Mouse (Mus musculus): Measurements from ENCODE around the gene Cacfd1.

DNA sequence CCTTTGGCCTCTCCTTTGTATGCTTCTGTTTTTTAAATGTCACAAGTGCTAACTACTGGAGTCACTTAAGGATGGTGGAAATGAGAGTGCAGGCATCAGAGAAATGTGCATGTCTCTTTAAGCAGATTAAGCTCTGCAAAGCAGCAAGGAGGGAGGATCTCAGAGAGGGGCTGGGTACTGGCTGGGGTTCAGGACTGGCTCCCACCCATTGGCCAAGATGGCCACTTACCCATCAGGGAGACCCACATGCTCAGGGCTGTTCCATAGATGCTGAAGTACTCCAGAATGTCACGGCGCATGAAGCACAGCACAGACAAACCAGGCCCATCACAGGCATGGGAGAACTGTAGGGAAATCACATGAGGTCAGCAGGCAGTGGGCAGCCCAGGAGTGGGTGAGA, 57.4 kb downstream of the Cacfd1 start:
- TF ChIP-seq POLR2A (IDR thresholded peaks at IDR 0.05; ENCODE audit: extremely low read depth, insufficient read depth, low read length) (no peak), CTCF (IDR thresholded peaks at IDR 0.05; ENCODE audit: extremely low read depth, insufficient read depth, low read length) (no peak)
